Mouse (Mus musculus) forebrain, embryonic 14.5 days (tissue): ENCODE measurements around the gene Chrng. TPM values are rescaled to one million over a fixed set of nuclear protein-coding genes. Genes with fewer than 3 reads are reported as not detected.

Source experiments
- ATAC-seq: fragments of 200-750 bp; cut with Nextera tagmentation; 2 replicates; pipeline ENCODE4 v1.8.0; 2017; ENCODE audit warnings: mild to moderate bottlenecking, moderate library complexity
- DNase-seq: peaks from one replicate; pipeline ENCODE4 v3.0.0-alpha.2; 2015; ENCODE audit warnings: low spot score
- H3K27ac ChIP-seq: fragments of 300-500 bp; sonication (generic); 2 replicates; pipeline ENCODE4 v1.5.1; 2014; ENCODE audit warnings: low read depth, mild to moderate bottlenecking, control low read depth, low read length, moderate library complexity
- H3K27me3 ChIP-seq: fragments of 300-500 bp; sonication (generic); replicated peaks from 2 replicates; pipeline ENCODE4 v1.6.1; 2014; ENCODE audit warnings: low read length, control low read depth, mixed read lengths; ENCODE audit not compliant: control insufficient read depth, insufficient read depth
- H3K36me3 ChIP-seq: fragments of 300-500 bp; sonication (generic); 2 replicates; pipeline ENCODE4 v1.6.1; 2014; ENCODE audit warnings: low read length, control low read depth; ENCODE audit not compliant: control insufficient read depth, insufficient read depth
- H3K4me1 ChIP-seq: fragments of 300-500 bp; sonication (generic); 2 replicates; pipeline ENCODE4 v1.6.1; 2014; ENCODE audit warnings: antibody characterized with exemption, low read length, control low read depth; ENCODE audit not compliant: control insufficient read depth, insufficient read depth
- H3K4me2 ChIP-seq: fragments of 300-500 bp; sonication (generic); 2 replicates; pipeline ENCODE4 v1.6.1; 2014; ENCODE audit warnings: mild to moderate bottlenecking, control low read depth, low read length
- H3K4me3 ChIP-seq: fragments of 300-500 bp; sonication (generic); 2 replicates; pipeline ENCODE4 v1.5.1; 2014; ENCODE audit warnings: low read depth, low read length, control low read depth
- H3K9ac ChIP-seq: fragments of 300-500 bp; sonication (generic); 2 replicates; pipeline ENCODE4 v1.6.1; 2014; ENCODE audit warnings: mild to moderate bottlenecking, low read length, control low read depth, moderate library complexity
- H3K9me3 ChIP-seq: fragments of 300-500 bp; sonication (generic); replicated peaks from 2 replicates; pipeline ENCODE4 v1.6.1; 2016; ENCODE audit warnings: low read length, control low read depth, mixed read lengths; ENCODE audit not compliant: control insufficient read depth
- WGBS: fragments of 180-500 bp; shearing (Covaris S2); extraction: QIAGEN DNeasy Blood & Tissue Kit; methylation state at CpG from one replicate; pipeline ENCODE4 v1.1.7; 2014; 5-methylcytosine and 5-hydroxymethylcytosine counted together
- polyA plus RNA-seq: library from polyadenylated mRNA; unstranded; fragments of >200 nt; fragmentation: Nextera tagmentation; extraction: Ambion mirVana; gene quantifications from 2 replicates; pipeline ENCODE4 v1.2.1, GENCODE M21; 2014

Gene Chrng
- polyA plus RNA-seq = not detected in 2 replicates

- no peak within 1 kb of the TSS for H3K9ac ChIP-seq
- no peak for ATAC-seq
These were observed at the start of gene Chrng for GRCm38 (mm10) chr1:87204465-87204864. Gene Chrng, plus strand, starts transcription at chr1:87204657.

GRCm38 (mm10) chr1:87155531-87156198, 48.8 kb upstream of the Chrng start:
- ATAC-seq (peak; percentile 51; the same call in 1 of the 2 replicates), DNase-seq (peak; percentile 66)
- 1% methylated on average over 46 of the region's 56 CpGs for WGBS
- H3K9ac ChIP-seq = peak overlapping the region; percentile 69
- peak overlapping the region; percentile 42 for H3K4me3 ChIP-seq
- peaks cover 76% of the 10 kb centered on the region for H3K27me3 ChIP-seq
- peak overlapping the region; percentile 68 for H3K4me2 ChIP-seq
- H3K36me3 ChIP-seq = no peaks in the 10 kb centered on the region
- H3K4me1 ChIP-seq = no peaks in the 10 kb centered on the region
- peak overlapping the region; percentile 55; the same call in 1 of the 2 replicates for H3K27ac ChIP-seq
- no peaks in the 10 kb centered on the region for H3K9me3 ChIP-seq

More at GRCm38 (mm10) chr1:87204465-87204864, at the start of gene Chrng:
- 86% methylated on average over 7 of the region's 7 CpGs for WGBS
- H3K4me1 ChIP-seq = no peaks in the 10 kb centered on the region
- H3K27me3 ChIP-seq = 0 out of 2 replicates have a peak, but pooled peaks cover 6% of the 10 kb centered on the region
- no peak within 1 kb of the TSS for H3K4me3 ChIP-seq
- DNase-seq = no peak
- H3K36me3 ChIP-seq = no peaks in the 10 kb centered on the region
- H3K4me2 ChIP-seq = no peak within 1 kb of the TSS
- no peak within 1 kb of the TSS for H3K27ac ChIP-seq
- H3K9me3 ChIP-seq = no peaks in the 10 kb centered on the region

- Histone ChIP-seq H3K9ac (peak within 1 kb of the TSS; percentile 69), H3K4me3 (peak within 1 kb of the TSS; percentile 42), H3K4me1 (no peaks in the 10 kb centered on the region), H3K27me3 (peaks cover 75% of the 10 kb centered on the region), H3K27ac (peak within 1 kb of the TSS; percentile 55; the same call in 1 of the 2 replicates), H3K9me3 (no peaks in the 10 kb centered on the region), H3K4me2 (peak within 1 kb of the TSS; percentile 68), H3K36me3 (no peaks in the 10 kb centered on the region)
- DNase-seq (no peak), ATAC-seq (no peak)
- WGBS = 3% methylated on average over 10 of the region's 12 CpGs
These were observed 48.3 kb upstream of the Chrng start, which contains the start of gene Ecel1 for GRCm38 (mm10) chr1:87156199-87156587. Gene Ecel1, minus strand, starts transcription at chr1:87156521.

- Histone ChIP-seq H3K4me1 (peaks cover 3% of the 10 kb centered on the region; the same call in 1 of the 2 replicates), H3K36me3 (no peaks in the 10 kb centered on the region), H3K27me3 (peaks cover 43% of the 10 kb centered on the region), H3K27ac (no peak overlapping the region), H3K4me2 (no peak overlapping the region), H3K4me3 (no peak overlapping the region), H3K9me3 (no peaks in the 10 kb centered on the region), H3K9ac (no peak overlapping the region)
- WGBS = 83% methylated on average over 3 of the region's 3 CpGs
- ATAC-seq (no peak), DNase-seq (no peak)
These were observed 45.1 kb upstream of the Chrng start for GRCm38 (mm10) chr1:87159396-87159795.

GRCm38 (mm10) chr1:87164164-87164795, 40.2 kb upstream of the Chrng start:
- 25% methylated on average over 11 of the region's 11 CpGs for WGBS
- Histone ChIP-seq H3K9ac (no peak overlapping the region), H3K4me2 (no peak overlapping the region), H3K9me3 (no peaks in the 10 kb centered on the region), H3K36me3 (no peaks in the 10 kb centered on the region), H3K4me3 (no peak overlapping the region), H3K27me3 (no peaks in the 10 kb centered on the region), H3K27ac (peak overlapping the region; percentile 46; the same call in 1 of the 2 replicates), H3K4me1 (peaks cover 13% of the 10 kb centered on the region)
- DNase-seq (peak; percentile 32), ATAC-seq (peak; percentile 54; the same call in 1 of the 2 replicates)

GRCm38 (mm10) chr1:87164796-87165184, 39.7 kb upstream of the Chrng start:
- Histone ChIP-seq H3K9ac (0 out of 2 replicates have a peak overlapping the region, but pooled peaks have one; percentile 22), H3K9me3 (no peaks in the 10 kb centered on the region), H3K4me2 (no peak overlapping the region), H3K27me3 (no peaks in the 10 kb centered on the region), H3K4me1 (peaks cover 15% of the 10 kb centered on the region), H3K36me3 (no peaks in the 10 kb centered on the region), H3K27ac (peak overlapping the region; percentile 46; the same call in 1 of the 2 replicates), H3K4me3 (no peak overlapping the region)
- DNase-seq (peak; percentile 51), ATAC-seq (peak; percentile 44; the same call in 1 of the 2 replicates)
- 20% methylated on average over 9 of the region's 9 CpGs for whole genome bisulfite sequencing

- ATAC-seq = no peak
- H3K9me3 ChIP-seq = no peaks in the 10 kb centered on the region
- H3K4me1 ChIP-seq = peaks cover 11% of the 10 kb centered on the region
- H3K36me3 ChIP-seq = no peaks in the 10 kb centered on the region
- no peak for DNase-seq
- H3K4me2 ChIP-seq = no peak overlapping the region
- no peak overlapping the region for H3K9ac ChIP-seq
- no peak overlapping the region for H3K4me3 ChIP-seq
- no peak overlapping the region for H3K27ac ChIP-seq
- 11% methylated on average over 18 of the region's 19 CpGs for WGBS
- H3K27me3 ChIP-seq = no peaks in the 10 kb centered on the region
These were observed 34.0 kb upstream of the Chrng start for GRCm38 (mm10) chr1:87170458-87170857.

- no peak overlapping the region for H3K4me2 ChIP-seq
- DNase-seq = peak; percentile 47
- no peak overlapping the region for H3K27ac ChIP-seq
- no peak for ATAC-seq
- H3K9me3 ChIP-seq = no peaks in the 10 kb centered on the region
- WGBS = 79% methylated on average over 1 of the region's 1 CpGs
- H3K4me3 ChIP-seq = no peak overlapping the region
- no peak overlapping the region for H3K9ac ChIP-seq
- no peaks in the 10 kb centered on the region for H3K36me3 ChIP-seq
- no peaks in the 10 kb centered on the region for H3K27me3 ChIP-seq
- H3K4me1 ChIP-seq = peaks cover 15% of the 10 kb centered on the region
These were observed 33.1 kb upstream of the Chrng start for GRCm38 (mm10) chr1:87171312-87171711.

GRCm38 (mm10) chr1:87172316-87172715, 32.1 kb upstream of the Chrng start:
- Histone ChIP-seq H3K4me2 (no peak overlapping the region), H3K4me3 (no peak overlapping the region), H3K36me3 (no peaks in the 10 kb centered on the region), H3K9ac (no peak overlapping the region), H3K4me1 (peaks cover 15% of the 10 kb centered on the region), H3K27ac (no peak overlapping the region), H3K9me3 (no peaks in the 10 kb centered on the region), H3K27me3 (no peaks in the 10 kb centered on the region)
- WGBS = 50% methylated on average over 9 of the region's 9 CpGs
- no peak for DNase-seq
- ATAC-seq = no peak
